Mouse (Mus musculus) left cerebral cortex, postnatal 14 days (tissue): ENCODE measurements around the gene Olfr1030. TPM values are rescaled to one million over a fixed set of nuclear protein-coding genes. Genes with fewer than 3 reads are reported as not detected.
"Not testable (repeated sequence)": the region's sequence is repeated elsewhere in the genome, so short reads cannot be mapped to it uniquely, and the experiment has no call there.

Experiments
- DNase-seq, 2 experiments: peaks; one replicate each; pipeline ENCODE4 v3.0.0; 2021 to 2022; ENCODE audit warnings: low spot score in 2 of 2, mixed read lengths in 1 of 2
- intact Hi-C: fragments of 180-260 bp; cut with DNase I; formaldehyde crosslinking; loops from one replicate; pipeline ENCODE4 v1.15.1; 2025
- long read RNA-seq, 2 experiments: library from polyadenylated mRNA; stranded (forward); transcript quantifications; one replicate each; pipeline ENCODE4 v2.0.0; 2021
- total RNA-seq, 2 experiments: library from RNA; stranded (reverse); gene quantifications; 2 replicates each; pipeline ENCODE4 v1.2.3; 2021

Olfr1030 gene
- total RNA-seq = not detected
- long read RNA-seq, experiment 1 = 0 reads
- long read RNA-seq, experiment 2 = 0 reads

DNA sequence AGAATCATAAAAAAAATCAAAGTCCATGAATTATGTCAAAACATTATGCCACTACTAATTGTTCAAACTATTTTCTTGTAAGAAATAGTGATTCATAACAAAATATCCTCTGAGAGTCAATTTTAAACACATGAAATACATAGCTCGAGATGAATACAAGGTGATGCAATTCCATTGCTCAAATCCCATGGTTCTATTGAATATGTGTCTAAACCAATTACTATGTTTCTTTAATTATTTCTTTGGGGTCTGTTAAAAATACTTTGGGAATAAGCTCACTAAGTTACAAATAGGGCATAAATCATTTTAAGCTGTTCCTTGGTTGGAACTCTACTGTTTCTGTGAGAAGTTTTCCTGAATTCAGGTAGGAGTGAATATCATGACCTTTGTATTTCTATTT, at the start of gene Olfr1030:
Gene Olfr1030, plus strand, starts transcription at position 301 of the 400 bp plus-strand sequence.
- no peak for DNase-seq
- intact Hi-C loops = no loop called here

- no peak for DNase-seq
- intact Hi-C loops = no loop called here
Observed at GRCm38 (mm10) chr2:85950137-85950536, 28.9 kb upstream of the Olfr1030 start, which contains the start of gene Olfr1028. Olfr1028 (plus strand) TSS chr2:85950437.

DNA sequence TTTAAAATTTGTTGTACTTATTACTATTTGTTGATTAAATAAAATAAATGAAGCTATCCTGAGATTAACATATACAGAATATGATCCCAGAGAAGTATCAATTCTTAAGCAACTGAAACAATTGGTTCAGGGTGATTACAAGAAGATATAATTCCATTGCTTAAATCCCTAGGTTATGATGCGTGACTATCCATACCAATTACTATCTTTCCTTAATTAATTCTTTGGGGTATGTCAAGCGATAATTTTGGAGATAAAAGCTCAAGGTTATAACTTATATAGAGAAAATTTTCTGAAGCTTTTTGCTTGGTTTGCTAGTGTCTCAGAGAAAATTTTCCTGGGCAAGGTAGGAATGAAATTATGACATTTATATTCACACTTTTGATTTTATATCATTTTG, 5.5 kb upstream of the Olfr1030 start, which contains the start of gene Olfr1029:
Gene Olfr1029, plus strand, starts transcription at position 301 of the 400 bp plus-strand sequence.
- intact Hi-C loops = no loop called here
- DNase-seq = no peak

DNA sequence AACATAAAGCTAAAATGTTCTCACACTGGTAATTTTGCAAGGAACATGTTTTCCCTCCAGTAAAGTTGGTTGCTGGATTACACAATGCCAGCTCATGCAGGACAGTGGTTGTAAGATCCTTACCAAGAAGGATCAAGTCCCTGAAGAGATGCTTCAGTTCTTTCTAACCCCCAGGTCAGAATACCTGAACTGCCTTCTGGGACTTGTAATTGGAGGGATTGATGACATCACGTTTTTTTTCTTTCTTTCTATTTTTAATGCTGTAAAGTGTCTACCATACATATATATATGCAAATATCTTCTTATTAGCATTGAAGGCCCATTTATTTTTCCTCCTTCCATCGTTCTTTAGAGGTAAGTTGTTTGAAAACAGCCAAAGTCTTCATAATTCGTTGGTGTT, 10.9 kb downstream of the Olfr1030 start, which contains the start of gene Olfr1031:
Gene Olfr1031, plus strand, starts transcription at position 301 of the 400 bp plus-strand sequence.
- no peak for DNase-seq
- intact Hi-C loops = no loop called here

- intact Hi-C loops = no loop called here
- DNase-seq = no peak
Observed at GRCm38 (mm10) chr2:86005240-86005639, 26.2 kb downstream of the Olfr1030 start, which contains the start of gene Olfr1032. Olfr1032 (plus strand) TSS chr2:86005540.

- intact Hi-C loops = not testable (repeated sequence)
- DNase-seq = peak; percentile 1 to 2
Observed at GRCm38 (mm10) chr2:86020406-86020805, 41.3 kb downstream of the Olfr1030 start, which contains the start of gene Olfr1033. Olfr1033 (plus strand) TSS chr2:86020633.

- DNase-seq, intact Hi-C loops: not testable (repeated sequence)
Observed at GRCm38 (mm10) chr2:86021518-86021917, 42.4 kb downstream of the Olfr1030 start.

Other genes with a start within 250 kb of the Olfr1030 start
- not detected for gene Olfr1012, start 216.5 kb upstream of the Olfr1030 start, total RNA-seq
- gene Olfr1013, start 212.2 kb upstream of the Olfr1030 start, total RNA-seq = not detected
- not detected for gene Olfr1014, start 206.6 kb upstream of the Olfr1030 start, total RNA-seq
- not detected for gene Olfr1015, start 197.3 kb upstream of the Olfr1030 start, total RNA-seq
- not detected for gene Olfr1016, start 176.7 kb upstream of the Olfr1030 start, total RNA-seq
- not detected for gene Olfr1018, start 160.8 kb upstream of the Olfr1030 start, total RNA-seq
- gene Olfr1019, start 133.8 kb upstream of the Olfr1030 start, total RNA-seq = not detected
- gene Olfr1020, start 132.2 kb upstream of the Olfr1030 start, total RNA-seq = not detected
- not detected for gene Olfr1022, start 110.7 kb upstream of the Olfr1030 start, total RNA-seq
- not detected for gene Olfr1023, start 93.6 kb upstream of the Olfr1030 start, total RNA-seq
- gene Olfr1024, start 74.2 kb upstream of the Olfr1030 start, total RNA-seq = not detected
- gene Olfr1025-ps1, start 64.1 kb upstream of the Olfr1030 start, total RNA-seq = not detected
- not detected for gene Olfr1026, start 57.7 kb upstream of the Olfr1030 start, total RNA-seq
- not detected for gene Olfr1028, start 28.8 kb upstream of the Olfr1030 start, total RNA-seq
- not detected for gene Olfr1029, start 5.4 kb upstream of the Olfr1030 start, total RNA-seq
- gene Olfr1031, start 11.0 kb downstream of the Olfr1030 start, total RNA-seq = not detected
- not detected for gene Olfr1032, start 26.3 kb downstream of the Olfr1030 start, total RNA-seq
- gene Olfr1033, start 41.4 kb downstream of the Olfr1030 start, total RNA-seq = not detected
- gene Olfr1034, start 66.6 kb downstream of the Olfr1030 start, total RNA-seq = not detected
- gene Olfr1036, start 94.7 kb downstream of the Olfr1030 start, total RNA-seq = not detected
- gene Olfr1037, start 108.1 kb downstream of the Olfr1030 start, total RNA-seq = not detected
- not detected for gene Olfr1039, start 156.7 kb downstream of the Olfr1030 start, total RNA-seq
- gene Olfr1040, start 167.5 kb downstream of the Olfr1030 start, total RNA-seq = not detected
- gene Olfr1042, start 182.6 kb downstream of the Olfr1030 start, total RNA-seq = not detected
- gene Olfr1043, start 188.2 kb downstream of the Olfr1030 start, total RNA-seq = not detected
- not detected for gene Olfr1044, start 198.5 kb downstream of the Olfr1030 start, total RNA-seq
- gene Olfr52, start 206.4 kb downstream of the Olfr1030 start, total RNA-seq = not detected
- gene Olfr1045, start 223.7 kb downstream of the Olfr1030 start, total RNA-seq = not detected
- gene Olfr1046, start 240.0 kb downstream of the Olfr1030 start, total RNA-seq = not detected